ENCODE assay signal across 18 mouse cellular contexts in the genomic region with DNA sequence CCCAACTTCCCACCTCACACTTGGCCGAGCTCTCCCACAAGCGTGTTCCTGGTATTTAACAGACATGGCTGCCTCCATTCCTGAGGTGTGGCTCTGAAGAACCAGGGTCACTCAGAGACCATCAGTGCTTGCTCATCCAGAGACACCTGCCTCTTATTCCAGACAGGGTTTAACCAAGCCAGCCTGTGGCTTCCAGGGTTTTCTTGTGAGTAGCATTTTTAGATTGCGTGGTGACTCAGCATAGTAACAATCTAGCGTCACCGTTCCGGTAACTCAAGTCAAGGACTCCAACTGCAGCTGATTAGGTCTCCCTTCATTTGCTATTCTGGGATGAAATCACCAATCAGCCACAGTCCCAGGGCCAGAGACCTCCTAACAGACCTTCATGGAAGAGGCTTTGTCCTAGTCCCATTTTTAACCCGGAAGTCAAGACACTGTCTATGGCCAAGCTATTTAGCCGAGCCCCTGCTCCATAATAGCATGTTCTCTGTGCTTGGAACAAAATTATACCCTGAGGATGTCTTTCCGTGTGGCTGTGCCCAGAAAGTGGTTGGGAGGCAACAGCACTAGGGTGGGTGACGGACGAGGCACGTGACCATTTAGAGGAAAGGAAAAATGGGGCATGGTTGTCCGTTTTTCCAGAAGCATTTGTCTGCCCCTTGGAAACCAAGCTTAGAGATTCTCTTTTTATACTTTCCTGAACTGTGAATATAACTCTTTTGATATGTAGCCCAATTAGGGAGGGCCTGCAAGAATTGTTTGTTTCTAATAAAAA.
DNase-seq lines count a peak whose midpoint lies in the region; ATAC-seq lines count a peak whose summit lies in the region.
"Had no signal": no experiment of that assay in that cellular context is flagged by ENCODE, and none has a peak within 500 bp of the region (broad histone marks: within the 10 kb centered on the region; RNA-seq: fewer than 3 reads in every experiment).

No protein-coding gene starts in this region.

- no peak overlapping the region for H3K9ac ChIP-seq in embryonic facial prominence, embryonic 15.5 days
- H3K9ac ChIP-seq: forebrain, embryonic 12.5 days; hindbrain, embryonic 12.5 days; limb, embryonic 15.5 days; lung, embryonic 15.5 days had no signal

- 0 out of 2 replicates have a peak, but pooled peaks cover 3% of the 10 kb centered on the region for H3K4me1 ChIP-seq in embryonic facial prominence, embryonic 15.5 days
- H3K4me1 ChIP-seq: forebrain, embryonic 12.5 days; hindbrain, embryonic 12.5 days; lung, embryonic 15.5 days had no signal

- H3K36me3 ChIP-seq in embryonic facial prominence, embryonic 15.5 days, result no peaks in the 10 kb centered on the region
- H3K36me3 ChIP-seq: forebrain, embryonic 12.5 days; hindbrain, embryonic 12.5 days; lung, embryonic 15.5 days had no signal

- H3K27me3 ChIP-seq in embryonic facial prominence, embryonic 15.5 days, result no peaks in the 10 kb centered on the region
- H3K27me3 ChIP-seq: forebrain, embryonic 12.5 days; hindbrain, embryonic 12.5 days; limb, embryonic 15.5 days; lung, embryonic 15.5 days; megakaryocyte, embryonic 14.5 days had no signal

- peak; percentile 26 for DNase-seq in gastrocnemius, postnatal 25 days
- no peak for DNase-seq in gastrocnemius, postnatal 14 days
- DNase-seq in 416B (ENCODE audit: low read depth), result peak; percentile 68
- DNase-seq in ZHBTc4 (ENCODE audit: low read depth, low spot score), result peak; percentile 16
- DNase-seq in Muller cell, postnatal 12 days (ENCODE audit: inconsistent ontology term), result no peak
- DNase-seq in lung, adult 18-20 months, result no peak
- DNase-seq in urinary bladder, postnatal 36 days (ENCODE audit: low spot score in 2 of 2), result no peak
- DNase-seq: cerebellum, adult 8-10 months; kidney, adult 11 months; kidney, postnatal 36 days; thymus, adult 18-20 months had no signal

- no peak overlapping the region for H3K4me3 ChIP-seq in embryonic facial prominence, embryonic 15.5 days (replicated peaks)
- H3K4me3 ChIP-seq: forebrain, embryonic 12.5 days; hindbrain, embryonic 12.5 days; left cerebral cortex, adult 2 months; limb, embryonic 15.5 days; lung, embryonic 15.5 days; megakaryocyte, embryonic 14.5 days had no signal

- no peak overlapping the region for H3K4me2 ChIP-seq in embryonic facial prominence, embryonic 15.5 days (replicated peaks)
- H3K4me2 ChIP-seq: forebrain, embryonic 12.5 days; hindbrain, embryonic 12.5 days; limb, embryonic 15.5 days; lung, embryonic 15.5 days had no signal

- H3K27ac ChIP-seq in embryonic facial prominence, embryonic 15.5 days (replicated peaks), result no peak overlapping the region
- H3K27ac ChIP-seq: forebrain, embryonic 12.5 days; hindbrain, embryonic 12.5 days; left cerebral cortex, adult 2 months; limb, embryonic 15.5 days; lung, embryonic 15.5 days had no signal

- 78% methylated on average over 13 of the region's 13 CpGs for WGBS in embryonic facial prominence, embryonic 15.5 days

- intact Hi-C loops in gastrocnemius, postnatal 14 days (cut with DNase I; ENCODE audit: low total_unique reads), result no loop called here

- no peaks in the 10 kb centered on the region for H3K9me3 ChIP-seq in embryonic facial prominence, embryonic 15.5 days (replicated peaks)
- H3K9me3 ChIP-seq: forebrain, embryonic 12.5 days; hindbrain, embryonic 12.5 days; limb, embryonic 15.5 days; lung, embryonic 15.5 days had no signal

- ATAC-seq in embryonic facial prominence, embryonic 15.5 days (ENCODE audit: insufficient number of reproducible peaks, low FRiP score, low TSS enrichment, low read depth), result peak; percentile 54; the same call in 1 of the 2 replicates

Comparison
In these comparisons a context has a peak if more than half of its experiments do, and no peak if none do; other contexts are left out.
1. DNase-seq: peak in gastrocnemius, postnatal 25 days (single experiment), 416B (single experiment) and ZHBTc4 (single experiment); none in gastrocnemius, postnatal 14 days (single experiment), Muller cell, postnatal 12 days (single experiment), lung, adult 18-20 months (0 of 2) and urinary bladder, postnatal 36 days (0 of 2).